Mouse (Mus musculus): ENCODE measurements around the gene Ptpn22.

GRCm38 (mm10) chr3:103858881-103859801 lies at the start of gene Ptpn22:
- TF ChIP-seq GATA1 (IDR thresholded peaks at IDR 0.05; ENCODE audit: low read length) = no peak
- TF ChIP-seq TAL1 (IDR thresholded peaks at IDR 0.05; ENCODE audit: low read length) = no peak
